Mouse (Mus musculus): ENCODE data around the gene Ccdc96.

Ccdc96 gene

GRCm38 (mm10) chr5:36526274-36526673 is 41.9 kb downstream of the Ccdc96 start:
- no peak overlapping the region for H3K4me3 ChIP-seq (replicated peaks; ENCODE audit: low read length)
- H3K36me3 ChIP-seq (ENCODE audit: insufficient read depth, low read length): peaks cover 67% of the 10 kb centered on the region
- H3K4me1 ChIP-seq (replicated peaks; ENCODE audit: low read depth, low read length): peaks cover 30% of the 10 kb centered on the region
- H3K27me3 ChIP-seq (ENCODE audit: insufficient read depth, low read length): no peaks in the 10 kb centered on the region
- TF ChIP-seq POU5F1 (IDR thresholded peaks at IDR 0.05; ENCODE audit: borderline replicate concordance, low read length): no peak
- TF ChIP-seq CTCF (conservative IDR thresholded peaks at IDR 0.05; ENCODE audit: low read length): no peak
- no peak for TF ChIP-seq NANOG (IDR thresholded peaks at IDR 0.05; ENCODE audit: borderline replicate concordance, low read length)
- H3K9me3 ChIP-seq (ENCODE audit: low read length): no peaks in the 10 kb centered on the region

- no peak for TF ChIP-seq CTCF (conservative IDR thresholded peaks at IDR 0.05; ENCODE audit: low read length)
- no peak for TF ChIP-seq NANOG (IDR thresholded peaks at IDR 0.05; ENCODE audit: borderline replicate concordance, low read length)
- TF ChIP-seq POU5F1 (IDR thresholded peaks at IDR 0.05; ENCODE audit: borderline replicate concordance, low read length): no peak
- Histone ChIP-seq H3K36me3 (ENCODE audit: insufficient read depth, low read length) (peaks cover 61% of the 10 kb centered on the region), H3K9me3 (ENCODE audit: low read length) (no peaks in the 10 kb centered on the region), H3K27me3 (ENCODE audit: insufficient read depth, low read length) (no peaks in the 10 kb centered on the region), H3K4me3 (replicated peaks; ENCODE audit: low read length) (no peak overlapping the region), H3K4me1 (replicated peaks; ENCODE audit: low read depth, low read length) (peaks cover 36% of the 10 kb centered on the region)
Observed at GRCm38 (mm10) chr5:36526921-36527320, 42.5 kb downstream of the Ccdc96 start.

GRCm38 (mm10) chr5:36529698-36530097 is 45.3 kb downstream of the Ccdc96 start:
- Histone ChIP-seq H3K36me3 (ENCODE audit: insufficient read depth, low read length) (peaks cover 33% of the 10 kb centered on the region), H3K9me3 (ENCODE audit: low read length) (no peaks in the 10 kb centered on the region), H3K27me3 (ENCODE audit: insufficient read depth, low read length) (no peaks in the 10 kb centered on the region)

GRCm38 (mm10) chr5:36530129-36530751 is 45.9 kb downstream of the Ccdc96 start:
- Histone ChIP-seq H3K36me3 (ENCODE audit: insufficient read depth, low read length) (peaks cover 28% of the 10 kb centered on the region), H3K4me1 (replicated peaks; ENCODE audit: low read depth, low read length) (peaks cover 41% of the 10 kb centered on the region), H3K27me3 (ENCODE audit: insufficient read depth, low read length) (no peaks in the 10 kb centered on the region), H3K9me3 (ENCODE audit: low read length) (no peaks in the 10 kb centered on the region), H3K4me3 (replicated peaks; ENCODE audit: low read length) (peak overlapping the region; percentile 94)
- no peak for TF ChIP-seq NANOG (IDR thresholded peaks at IDR 0.05; ENCODE audit: borderline replicate concordance, low read length)
- TF ChIP-seq CTCF (conservative IDR thresholded peaks at IDR 0.05; ENCODE audit: low read length): no peak

More at GRCm38 (mm10) chr5:36529698-36530097, 45.3 kb downstream of the Ccdc96 start:
- H3K4me3 ChIP-seq (replicated peaks; ENCODE audit: low read length): peak overlapping the region; percentile 94
- H3K4me1 ChIP-seq (replicated peaks; ENCODE audit: low read depth, low read length): peaks cover 41% of the 10 kb centered on the region
- TF ChIP-seq NANOG (IDR thresholded peaks at IDR 0.05; ENCODE audit: borderline replicate concordance, low read length) (no peak), POU5F1 (IDR thresholded peaks at IDR 0.05; ENCODE audit: borderline replicate concordance, low read length) (no peak), CTCF (conservative IDR thresholded peaks at IDR 0.05; ENCODE audit: low read length) (no peak)

- no peak overlapping the region for H3K4me3 ChIP-seq (replicated peaks; ENCODE audit: low read length)
- TF ChIP-seq POU5F1 (IDR thresholded peaks at IDR 0.05; ENCODE audit: borderline replicate concordance, low read length) (no peak), NANOG (IDR thresholded peaks at IDR 0.05; ENCODE audit: borderline replicate concordance, low read length) (no peak), CTCF (conservative IDR thresholded peaks at IDR 0.05; ENCODE audit: low read length) (no peak)
- peaks cover 3% of the 10 kb centered on the region; the same call in 1 of the 2 replicates for H3K36me3 ChIP-seq (ENCODE audit: insufficient read depth, low read length)
- H3K4me1 ChIP-seq (replicated peaks; ENCODE audit: low read depth, low read length): peaks cover 27% of the 10 kb centered on the region
- H3K27me3 ChIP-seq (ENCODE audit: insufficient read depth, low read length): no peaks in the 10 kb centered on the region
- H3K9me3 ChIP-seq (ENCODE audit: low read length): no peaks in the 10 kb centered on the region
Observed at GRCm38 (mm10) chr5:36534455-36535030, 50.2 kb downstream of the Ccdc96 start.

GRCm38 (mm10) chr5:36535438-36536176 is 51.2 kb downstream of the Ccdc96 start:
- Histone ChIP-seq H3K9me3 (ENCODE audit: low read length) (no peaks in the 10 kb centered on the region), H3K4me3 (replicated peaks; ENCODE audit: low read length) (no peak overlapping the region), H3K4me1 (replicated peaks; ENCODE audit: low read depth, low read length) (peaks cover 21% of the 10 kb centered on the region), H3K27me3 (ENCODE audit: insufficient read depth, low read length) (no peaks in the 10 kb centered on the region), H3K36me3 (ENCODE audit: insufficient read depth, low read length) (peaks cover 8% of the 10 kb centered on the region; the same call in 1 of the 2 replicates)
- TF ChIP-seq CTCF (conservative IDR thresholded peaks at IDR 0.05; ENCODE audit: low read length): no peak
- no peak for TF ChIP-seq NANOG (IDR thresholded peaks at IDR 0.05; ENCODE audit: borderline replicate concordance, low read length)
- no peak for TF ChIP-seq POU5F1 (IDR thresholded peaks at IDR 0.05; ENCODE audit: borderline replicate concordance, low read length)

GRCm38 (mm10) chr5:36536424-36536823 is 52.0 kb downstream of the Ccdc96 start:
- Histone ChIP-seq H3K4me1 (replicated peaks; ENCODE audit: low read depth, low read length) (peaks cover 13% of the 10 kb centered on the region), H3K9me3 (ENCODE audit: low read length) (no peaks in the 10 kb centered on the region), H3K27me3 (ENCODE audit: insufficient read depth, low read length) (no peaks in the 10 kb centered on the region), H3K36me3 (ENCODE audit: insufficient read depth, low read length) (peaks cover 8% of the 10 kb centered on the region; the same call in 1 of the 2 replicates), H3K4me3 (replicated peaks; ENCODE audit: low read length) (no peak overlapping the region)
- no peak for TF ChIP-seq POU5F1 (IDR thresholded peaks at IDR 0.05; ENCODE audit: borderline replicate concordance, low read length)
- no peak for TF ChIP-seq NANOG (IDR thresholded peaks at IDR 0.05; ENCODE audit: borderline replicate concordance, low read length)
- TF ChIP-seq CTCF (conservative IDR thresholded peaks at IDR 0.05; ENCODE audit: low read length): no peak

Measured in E14TG2a.4 (cell line).